ENCODE assay signal across 7 mouse cellular contexts in the genomic region with DNA sequence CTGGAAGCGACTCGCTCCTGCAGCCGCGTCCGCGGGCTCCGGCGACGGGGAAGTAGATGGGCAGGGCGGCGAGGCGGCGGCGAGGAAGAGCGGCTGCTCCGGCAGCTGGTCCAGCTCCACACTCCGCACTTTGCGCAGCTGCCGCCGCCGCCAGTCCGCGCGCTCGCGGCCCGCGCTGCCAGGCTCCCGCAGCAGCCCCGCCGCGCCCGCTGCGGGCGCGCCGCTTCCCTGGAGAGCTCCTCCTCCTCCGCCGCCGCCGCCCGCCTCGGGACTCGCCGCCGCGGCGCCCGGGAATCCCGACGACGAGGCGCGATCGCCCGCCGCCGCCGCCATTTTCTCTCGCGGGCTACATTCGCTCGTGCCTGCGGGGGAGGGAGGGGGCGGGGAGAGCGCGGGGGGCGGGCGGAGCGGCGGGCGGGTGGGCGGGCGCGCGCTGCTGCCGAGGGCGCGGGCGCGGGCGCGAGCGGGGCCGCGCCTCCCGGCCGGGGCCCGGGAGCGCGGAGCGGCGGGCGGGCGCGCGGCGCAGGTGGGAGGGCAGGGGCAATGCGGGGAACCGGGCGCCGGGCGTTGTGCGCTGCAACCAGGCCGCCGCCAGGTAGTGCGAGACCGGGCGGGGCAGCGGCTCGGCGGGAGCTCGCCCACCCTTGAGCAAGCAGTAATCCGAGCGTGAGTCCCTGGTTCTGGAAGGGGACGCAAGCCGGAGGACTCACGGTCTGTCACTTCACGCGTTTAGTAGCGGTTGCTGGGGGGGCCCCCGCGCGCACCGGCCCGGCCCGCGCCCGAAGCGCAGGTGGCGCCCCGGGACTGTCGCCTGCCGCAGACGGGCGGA. TPM values are rescaled to one million over a fixed set of nuclear protein-coding genes. Genes with fewer than 3 reads are reported as not detected.
DNase-seq lines count a peak whose midpoint lies in the region; ATAC-seq and TF ChIP-seq lines count a peak whose summit lies in the region.

TSS of gene Map3k1 (minus strand) at position 357 of the 829 bp plus-strand sequence.

- WGBS in hindbrain, embryonic 15.5 days = under 1% methylated on average over 101 of the region's 136 CpGs

- intact Hi-C loops in left cerebral cortex, adult 2 months (cut with DNase I) = loop anchor here (2.0 to 5.0 kb wide), 3 partner anchors 96 to 388 kb away; partner anchors contain the start of gene Gpbp1

- H3K27me3 ChIP-seq in hindbrain, embryonic 15.5 days = no peaks in the 10 kb centered on the region
- peaks cover 29% of the 10 kb centered on the region for H3K27me3 ChIP-seq in megakaryocyte, embryonic 14.5 days (replicated peaks)

- peak within 1 kb of the TSS; percentile 92 for H3K4me2 ChIP-seq in hindbrain, embryonic 15.5 days

- peak; percentile 86 for ATAC-seq in hindbrain, embryonic 15.5 days (ENCODE audit: low FRiP score, low read depth)

- no peak for TF ChIP-seq CTCF in left cerebral cortex, adult 2 months (IDR thresholded peaks at IDR 0.05)

- H3K36me3 ChIP-seq in hindbrain, embryonic 15.5 days = no peaks in the 10 kb centered on the region
- H3K36me3 ChIP-seq in megakaryocyte, embryonic 14.5 days (replicated peaks; ENCODE audit: low read length) = no peaks in the 10 kb centered on the region

- H3K9me3 ChIP-seq in hindbrain, embryonic 15.5 days = no peaks in the 10 kb centered on the region
- H3K9me3 ChIP-seq in megakaryocyte, embryonic 14.5 days = no peaks in the 10 kb centered on the region

- H3K9ac ChIP-seq in hindbrain, embryonic 15.5 days = peak within 1 kb of the TSS; percentile 95

- H3K4me1 ChIP-seq in hindbrain, embryonic 15.5 days (replicated peaks) = peaks cover 36% of the 10 kb centered on the region
- peaks cover 30% of the 10 kb centered on the region for H3K4me1 ChIP-seq in megakaryocyte, embryonic 14.5 days

- peak within 1 kb of the TSS; percentile 91 for H3K4me3 ChIP-seq in hindbrain, embryonic 15.5 days
- peak within 1 kb of the TSS; percentile 73 for H3K4me3 ChIP-seq in left cerebral cortex, adult 2 months
- peak within 1 kb of the TSS; percentile 94 for H3K4me3 ChIP-seq in megakaryocyte, embryonic 14.5 days (replicated peaks)

- peak within 1 kb of the TSS; percentile 99 for H3K27ac ChIP-seq in hindbrain, embryonic 15.5 days (replicated peaks)
- peak within 1 kb of the TSS; percentile 87 for H3K27ac ChIP-seq in left cerebral cortex, adult 2 months

- DNase-seq in T-cell, adult 2 months (ENCODE audit: low spot score) = peak; percentile 74
- DNase-seq in cerebellum, postnatal 25 days = peak; percentile 86 to 87
- DNase-seq in gastrocnemius, adult 18-20 months (ENCODE audit: low spot score) = peak; percentile 43
- peak; percentile 65 to 75 for DNase-seq in left cerebral cortex, adult 2 months (ENCODE audit: extremely low spot score in 1 of 2, low spot score in 2 of 2)
- DNase-seq in right cerebral cortex, postnatal 36 days (ENCODE audit: low spot score in 2 of 2) = peak; percentile 51 to 56

RNA-seq across cellular contexts. Expression of gene Map3k1, which starts in this region (rescaled TPM):
- total RNA-seq in gastrocnemius, adult 18-20 months (2021) = 1 to 10 TPM; 8.5 to 8.7 TPM
- polyA plus RNA-seq in hindbrain, embryonic 15.5 days (2015; fragmentation: Nextera tagmentation; extraction: Ambion mirVana) = 11.3 and 12.6 TPM in 2 replicates
- 10 to 100 TPM in 1 of 2 experiments, 1 to 10 TPM in 1; 8.8 to 11.1 TPM for total RNA-seq in left cerebral cortex, adult 2 months (2021)
- 5.7 TPM in 1 of 2 replicates, not detected in the other for polyA plus RNA-seq in megakaryocyte, embryonic 14.5 days (2012; ENCODE audit: insufficient read depth, low replicate concordance)

Comparison
In these comparisons a context has a peak if more than half of its experiments do, and no peak if none do; other contexts are left out.
1. Peak in every context shown above with its lines: DNase-seq, ATAC-seq, H3K4me3 ChIP-seq and H3K27ac ChIP-seq.